Mouse (Mus musculus): ENCODE measurements around the gene Ndc1. TPM values are rescaled to one million over a fixed set of nuclear protein-coding genes. Genes with fewer than 3 reads are reported as not detected.
"Not testable (repeated sequence)": the region's sequence is repeated elsewhere in the genome, so short reads cannot be mapped to it uniquely, and the experiment has no call there.

The Ndc1 gene
- polyA plus RNA-seq, 1 experiment from 2014 or later = 37.5 TPM

DNA sequence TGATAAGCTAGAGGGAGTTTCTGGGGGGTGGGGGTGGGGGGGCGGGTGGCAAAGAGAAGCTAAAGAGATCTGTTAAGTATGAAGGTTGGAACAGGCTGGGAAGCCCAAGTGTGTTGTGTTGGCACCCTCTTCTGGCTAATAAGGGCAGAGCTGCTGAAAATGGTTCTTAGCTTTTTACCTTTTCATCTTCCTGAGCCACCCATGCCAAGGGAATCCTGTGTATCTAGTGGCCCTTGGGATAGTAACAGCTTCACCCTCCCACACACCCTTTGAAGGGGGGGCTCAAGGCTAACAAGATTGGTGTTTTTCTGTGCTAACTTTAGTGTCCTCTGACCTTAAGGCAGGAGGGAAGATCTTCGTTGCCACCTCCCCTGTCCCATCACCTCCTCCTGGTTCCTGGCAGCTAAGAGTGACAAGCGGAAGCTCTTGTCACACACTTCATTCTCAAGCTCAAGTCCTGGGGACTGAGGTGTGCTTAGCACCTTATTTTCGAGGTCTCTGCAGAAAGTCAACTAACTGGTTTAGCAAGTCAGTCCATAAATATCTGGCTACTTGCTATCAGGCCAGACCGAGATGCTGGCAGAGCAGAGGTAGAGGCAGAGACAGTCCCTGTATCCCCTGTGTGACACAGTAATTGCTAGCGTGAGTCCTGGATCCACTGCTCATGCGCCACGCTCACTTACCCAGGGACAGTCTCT, 18.1 kb upstream of the Ndc1 start:
- H3K4me2 ChIP-seq = no peak overlapping the region
- peak; percentile 31; the same call in 1 of the 2 replicates for ATAC-seq (replicated peaks; ENCODE audit: low FRiP score)
- H3K9ac ChIP-seq = no peak overlapping the region
- H3K36me3 ChIP-seq = peaks cover 27% of the 10 kb centered on the region
- no peak overlapping the region for H3K4me3 ChIP-seq (replicated peaks)
- H3K27ac ChIP-seq = no peak overlapping the region
- no peaks in the 10 kb centered on the region for H3K27me3 ChIP-seq
- WGBS = 66% methylated on average over 8 of the region's 8 CpGs
- peaks cover 24% of the 10 kb centered on the region for H3K4me1 ChIP-seq
- no peaks in the 10 kb centered on the region for H3K9me3 ChIP-seq (replicated peaks)

DNA sequence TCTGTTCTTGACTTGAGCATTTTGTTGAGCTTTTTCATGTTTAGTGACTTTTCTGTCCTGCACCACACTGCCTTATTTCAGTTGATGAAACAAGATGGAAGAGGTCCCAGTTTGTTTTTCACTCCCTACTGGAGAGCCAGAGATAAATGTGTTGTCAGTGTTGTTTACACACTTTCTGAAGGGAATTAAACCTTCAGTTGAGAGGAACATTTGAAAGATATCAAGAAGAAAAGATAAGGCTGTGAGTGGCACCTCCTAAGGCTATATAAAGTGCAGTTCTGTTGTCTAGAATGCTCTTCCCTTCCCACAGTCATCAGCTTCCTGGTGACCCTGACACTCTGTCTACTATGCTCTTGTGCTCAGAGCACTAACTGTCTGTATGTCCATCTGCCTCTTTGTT, 16.2 kb upstream of the Ndc1 start:
- H3K9me3 ChIP-seq (replicated peaks) = no peaks in the 10 kb centered on the region
- no peak overlapping the region for H3K4me2 ChIP-seq
- peaks cover 33% of the 10 kb centered on the region for H3K4me1 ChIP-seq
- no peak overlapping the region for H3K9ac ChIP-seq
- peaks cover 16% of the 10 kb centered on the region for H3K36me3 ChIP-seq
- no peak overlapping the region for H3K4me3 ChIP-seq (replicated peaks)
- H3K27me3 ChIP-seq = no peaks in the 10 kb centered on the region
- no peak for ATAC-seq (replicated peaks; ENCODE audit: low FRiP score)
- no peak overlapping the region for H3K27ac ChIP-seq

DNA sequence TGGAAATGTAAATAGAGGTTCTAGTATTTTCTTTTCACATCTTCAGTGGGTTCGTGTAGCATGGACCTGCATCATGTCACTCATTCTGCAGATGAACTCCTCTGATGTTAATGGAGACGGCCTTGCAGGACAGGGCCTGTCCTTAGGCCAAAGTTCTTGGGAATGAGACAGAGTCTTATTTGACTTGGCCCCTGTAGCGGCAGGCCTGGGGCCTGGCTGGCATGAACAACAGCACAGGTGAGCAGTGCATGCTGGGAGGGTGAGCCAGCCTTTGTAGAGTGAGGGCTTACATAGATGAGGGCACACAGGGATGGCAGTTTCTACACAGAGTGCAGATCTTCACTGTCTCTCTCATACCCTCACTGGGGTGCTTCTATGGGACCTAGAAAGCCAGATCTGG, 14.0 kb upstream of the Ndc1 start:
- Histone ChIP-seq H3K4me3 (replicated peaks) (no peak overlapping the region), H3K36me3 (peaks cover 12% of the 10 kb centered on the region; the same call in 1 of the 2 replicates), H3K9ac (no peak overlapping the region), H3K4me1 (peaks cover 31% of the 10 kb centered on the region), H3K27ac (peak overlapping the region; percentile 90), H3K9me3 (replicated peaks) (no peaks in the 10 kb centered on the region), H3K4me2 (no peak overlapping the region), H3K27me3 (no peaks in the 10 kb centered on the region)
- WGBS = 80% methylated on average over 3 of the region's 3 CpGs
- no peak; the same call in 1 of the 2 replicates for ATAC-seq (replicated peaks; ENCODE audit: low FRiP score)

DNA sequence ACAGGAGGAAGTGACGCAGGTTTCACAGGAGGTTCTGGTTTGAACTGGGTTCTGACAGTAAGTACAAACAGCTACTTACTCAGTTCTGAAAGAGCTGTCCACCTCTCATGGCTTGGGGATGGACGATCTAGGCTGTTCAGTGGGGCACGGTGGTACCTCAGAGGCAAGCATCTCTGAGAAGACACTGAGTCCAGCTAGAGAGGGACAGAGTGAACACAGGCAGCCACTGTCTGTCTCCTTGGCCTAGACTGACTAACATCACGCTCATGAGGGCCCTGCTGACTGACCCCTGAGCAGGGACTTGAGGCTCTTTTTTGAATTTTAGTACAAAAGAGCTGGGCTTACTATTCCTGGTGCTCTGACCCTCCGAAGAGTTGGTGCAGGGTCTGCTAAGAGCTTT, 13.5 kb upstream of the Ndc1 start:
- H3K4me2 ChIP-seq = peak overlapping the region; percentile 10; the same call in 1 of the 2 replicates
- H3K9ac ChIP-seq = no peak overlapping the region
- H3K9me3 ChIP-seq (replicated peaks) = no peaks in the 10 kb centered on the region
- H3K36me3 ChIP-seq = peaks cover 12% of the 10 kb centered on the region; the same call in 1 of the 2 replicates
- WGBS = 41% methylated on average over 5 of the region's 5 CpGs
- peak overlapping the region; percentile 90 for H3K27ac ChIP-seq
- ATAC-seq (replicated peaks; ENCODE audit: low FRiP score) = peak; percentile 38
- peaks cover 26% of the 10 kb centered on the region for H3K4me1 ChIP-seq
- H3K27me3 ChIP-seq = no peaks in the 10 kb centered on the region
- no peak overlapping the region for H3K4me3 ChIP-seq (replicated peaks)

DNA sequence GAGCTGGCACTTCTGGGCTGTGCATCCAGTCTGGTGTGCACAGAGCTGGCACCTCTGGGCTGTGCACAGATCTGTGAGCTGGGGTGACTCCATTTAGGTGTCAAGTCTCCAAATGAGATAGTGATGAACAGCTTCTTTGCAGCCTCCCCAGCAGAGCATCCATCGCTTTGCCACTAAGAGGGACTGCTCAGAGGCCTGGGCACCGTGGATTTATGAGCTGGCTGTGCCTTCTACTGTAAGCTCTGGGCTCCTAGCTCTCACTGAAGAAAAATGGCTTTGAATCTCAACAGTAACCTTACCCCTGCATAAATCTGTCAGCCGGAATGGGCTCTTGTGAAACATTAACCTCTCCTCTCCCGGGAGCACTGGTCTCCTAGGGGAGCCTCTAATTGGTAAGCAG, 13.0 kb upstream of the Ndc1 start:
- peak overlapping the region; percentile 90 for H3K27ac ChIP-seq
- 5% methylated on average over 4 of the region's 4 CpGs for WGBS
- H3K36me3 ChIP-seq = peaks cover 12% of the 10 kb centered on the region; the same call in 1 of the 2 replicates
- H3K9me3 ChIP-seq (replicated peaks) = no peaks in the 10 kb centered on the region
- H3K27me3 ChIP-seq = no peaks in the 10 kb centered on the region
- H3K4me2 ChIP-seq = peak overlapping the region; percentile 10; the same call in 1 of the 2 replicates
- H3K4me3 ChIP-seq (replicated peaks) = no peak overlapping the region
- ATAC-seq (replicated peaks; ENCODE audit: low FRiP score) = peak; percentile 91
- peaks cover 22% of the 10 kb centered on the region for H3K4me1 ChIP-seq
- no peak overlapping the region for H3K9ac ChIP-seq

DNA sequence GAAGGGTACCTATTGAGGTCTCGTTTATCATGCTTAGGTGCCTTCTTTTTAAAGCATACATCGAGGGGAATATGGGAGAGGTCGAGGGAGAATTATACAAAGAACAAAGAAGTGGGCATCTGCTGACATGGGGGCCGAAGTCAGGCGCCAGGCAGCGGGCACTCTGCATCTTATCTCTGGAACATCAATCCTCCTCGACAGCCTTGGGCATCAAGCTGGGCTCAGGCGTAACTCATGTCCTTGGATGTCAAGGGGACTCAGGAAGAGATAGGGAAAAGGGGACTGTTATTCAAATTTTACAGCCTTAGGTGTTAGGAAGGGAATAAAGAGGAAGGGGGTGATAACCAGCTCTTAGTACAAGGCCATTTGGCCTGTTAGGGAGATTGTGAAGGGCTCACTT, 10.4 kb upstream of the Ndc1 start:
- peaks cover 31% of the 10 kb centered on the region for H3K4me1 ChIP-seq
- WGBS = 50% methylated on average over 8 of the region's 8 CpGs
- not testable (repeated sequence) for H3K4me3 ChIP-seq (replicated peaks); H3K9me3 ChIP-seq (replicated peaks); H3K36me3 ChIP-seq; H3K4me2 ChIP-seq; H3K27me3 ChIP-seq; H3K9ac ChIP-seq; H3K27ac ChIP-seq; ATAC-seq (replicated peaks; ENCODE audit: low FRiP score)

DNA sequence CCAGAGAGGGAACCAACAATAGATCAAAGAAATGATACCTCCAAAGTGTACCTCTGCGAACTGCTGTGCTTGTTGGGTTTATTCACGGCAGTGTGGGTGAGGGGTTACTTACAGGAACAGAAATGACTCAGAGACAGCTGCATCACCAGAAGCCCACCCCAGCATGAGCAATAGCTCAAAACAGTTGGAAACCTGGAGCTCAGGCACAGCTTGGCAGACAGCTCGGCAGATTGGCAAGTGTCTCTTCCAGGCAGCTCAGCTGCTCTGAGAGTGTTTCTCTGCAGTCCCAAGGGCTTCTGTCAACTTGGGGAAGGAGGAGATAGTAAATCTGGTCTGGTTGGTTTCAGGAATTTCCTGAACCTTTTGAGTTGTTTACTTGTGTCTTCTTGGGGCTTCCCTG, 9.1 kb upstream of the Ndc1 start:
- H3K36me3 ChIP-seq = no peaks in the 10 kb centered on the region
- H3K4me3 ChIP-seq (replicated peaks) = no peak overlapping the region
- H3K27ac ChIP-seq = no peak overlapping the region
- H3K4me1 ChIP-seq = peaks cover 27% of the 10 kb centered on the region
- H3K9me3 ChIP-seq (replicated peaks) = no peaks in the 10 kb centered on the region
- no peak for ATAC-seq (replicated peaks; ENCODE audit: low FRiP score)
- no peaks in the 10 kb centered on the region for H3K27me3 ChIP-seq
- no peak overlapping the region for H3K4me2 ChIP-seq
- 68% methylated on average over 3 of the region's 3 CpGs for WGBS
- H3K9ac ChIP-seq = no peak overlapping the region

DNA sequence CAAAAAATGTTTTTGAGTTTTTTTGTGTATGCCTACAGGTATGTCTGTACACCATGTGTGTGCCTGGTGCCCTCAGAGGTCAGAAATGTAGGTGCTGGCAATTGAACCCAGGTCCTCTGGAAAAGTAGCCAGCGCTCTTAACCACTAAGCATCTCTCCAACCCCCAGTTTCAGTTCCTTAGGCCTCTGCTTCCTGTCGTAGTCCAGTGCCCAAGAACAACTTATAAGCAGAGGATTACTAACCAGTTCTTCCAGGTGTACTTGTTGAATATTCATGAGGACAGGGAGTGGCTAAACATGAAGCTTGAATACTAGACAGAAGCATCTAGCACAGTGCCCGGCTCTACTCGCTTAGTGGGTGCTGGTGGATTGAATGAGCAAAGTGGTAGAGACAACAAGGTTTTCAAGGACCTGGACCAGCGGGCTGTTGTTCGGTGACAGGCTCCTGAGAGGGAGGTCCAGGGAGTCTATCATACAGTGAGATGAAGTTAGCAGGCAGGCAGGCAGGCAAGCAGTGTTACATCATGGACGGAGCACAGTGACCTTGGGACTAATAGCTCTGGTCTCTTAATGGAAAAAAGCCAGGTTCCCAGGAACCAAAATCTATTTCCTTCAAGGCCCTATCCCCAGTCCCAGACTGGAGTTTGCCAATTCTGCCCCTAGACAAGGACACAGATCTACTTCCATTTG, 7.0 kb upstream of the Ndc1 start:
- 74% methylated on average over 7 of the region's 7 CpGs for WGBS
- H3K9me3 ChIP-seq (replicated peaks) = no peaks in the 10 kb centered on the region
- H3K27ac ChIP-seq = peak overlapping the region; percentile 59
- no peak overlapping the region for H3K4me3 ChIP-seq (replicated peaks)
- no peaks in the 10 kb centered on the region for H3K27me3 ChIP-seq
- peaks cover 12% of the 10 kb centered on the region; the same call in 1 of the 2 replicates for H3K4me1 ChIP-seq
- ATAC-seq (replicated peaks; ENCODE audit: low FRiP score) = peak; percentile 67
- no peak overlapping the region for H3K9ac ChIP-seq
- no peaks in the 10 kb centered on the region for H3K36me3 ChIP-seq
- no peak overlapping the region for H3K4me2 ChIP-seq

DNA sequence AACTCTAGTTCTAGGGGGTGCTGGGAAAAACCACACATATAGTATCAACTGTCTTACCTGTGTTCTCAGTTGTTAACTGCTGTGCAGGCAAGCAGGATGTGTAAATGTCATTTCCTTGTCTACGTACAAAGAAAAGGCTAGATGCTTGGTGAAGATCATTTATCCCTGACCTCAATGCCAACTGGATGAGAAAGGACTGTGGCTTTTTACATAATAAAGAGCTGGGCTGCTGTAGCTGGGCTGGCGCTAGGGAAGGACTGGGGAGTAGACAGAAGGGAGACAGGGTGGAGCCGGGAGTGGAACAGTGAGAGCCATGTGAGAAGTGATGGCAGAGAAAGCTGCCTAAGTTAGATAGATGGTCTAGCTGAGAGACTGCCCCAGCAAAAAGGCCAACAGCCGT, 4.8 kb upstream of the Ndc1 start:
- no peak overlapping the region for H3K4me2 ChIP-seq
- no peak overlapping the region for H3K27ac ChIP-seq
- 69% methylated on average over 4 of the region's 4 CpGs for WGBS
- H3K9me3 ChIP-seq (replicated peaks) = no peaks in the 10 kb centered on the region
- no peaks in the 10 kb centered on the region for H3K36me3 ChIP-seq
- no peak overlapping the region for H3K4me3 ChIP-seq (replicated peaks)
- peaks cover 12% of the 10 kb centered on the region; the same call in 1 of the 2 replicates for H3K4me1 ChIP-seq
- ATAC-seq (replicated peaks; ENCODE audit: low FRiP score) = no peak
- no peak overlapping the region for H3K9ac ChIP-seq
- no peaks in the 10 kb centered on the region for H3K27me3 ChIP-seq

DNA sequence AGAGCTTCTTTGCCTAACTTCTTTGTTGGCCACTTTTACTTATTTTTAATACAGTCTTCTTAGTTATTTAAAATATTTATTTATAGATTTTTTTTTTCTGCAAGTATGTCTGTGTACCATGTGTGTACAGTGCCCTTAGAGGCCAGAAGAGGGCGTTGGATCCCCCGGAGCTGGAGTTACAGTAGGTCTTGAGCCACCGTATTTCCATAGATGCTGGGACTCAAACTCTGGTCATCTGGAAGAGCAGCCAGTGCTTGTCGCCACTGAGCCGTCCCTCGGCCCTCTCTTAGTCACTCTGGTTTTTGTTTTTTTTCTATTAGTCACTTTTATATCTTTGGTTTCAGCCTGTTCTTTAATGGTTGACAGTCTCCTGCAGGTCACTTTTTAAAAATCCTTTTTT, 4.0 kb upstream of the Ndc1 start:
- ATAC-seq (replicated peaks; ENCODE audit: low FRiP score) = no peak
- WGBS = 62% methylated on average over 6 of the region's 6 CpGs
- Histone ChIP-seq H3K27ac (no peak overlapping the region), H3K36me3 (no peaks in the 10 kb centered on the region), H3K9ac (no peak overlapping the region), H3K4me2 (no peak overlapping the region), H3K9me3 (replicated peaks) (no peaks in the 10 kb centered on the region), H3K4me1 (peaks cover 14% of the 10 kb centered on the region; the same call in 1 of the 2 replicates), H3K27me3 (no peaks in the 10 kb centered on the region), H3K4me3 (replicated peaks) (no peak overlapping the region)

DNA sequence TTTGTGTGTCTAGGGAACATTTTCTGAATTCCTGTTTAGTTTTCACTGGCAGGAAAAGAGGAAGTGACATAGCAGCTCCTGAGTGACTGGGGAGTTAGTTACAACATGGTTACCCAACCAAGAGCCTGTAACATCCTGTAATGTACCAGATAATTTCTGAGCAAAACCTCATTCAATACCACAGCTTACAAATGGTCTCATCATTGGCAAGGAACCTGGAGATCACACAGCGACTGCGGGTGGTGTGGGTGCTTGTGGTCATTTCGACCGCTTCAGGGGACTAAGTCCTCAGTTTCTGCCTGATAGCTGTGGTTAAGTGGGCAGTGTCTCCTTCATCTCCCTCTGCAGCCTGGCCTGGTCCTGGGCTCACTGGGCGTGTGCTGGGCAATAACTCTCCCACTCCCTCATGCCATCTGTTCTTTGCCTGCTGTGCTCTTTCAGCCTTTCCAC, 3.4 kb upstream of the Ndc1 start:
- 84% methylated on average over 5 of the region's 5 CpGs for WGBS
- Histone ChIP-seq H3K4me2 (no peak overlapping the region), H3K4me1 (peaks cover 21% of the 10 kb centered on the region; the same call in 1 of the 2 replicates), H3K27me3 (no peaks in the 10 kb centered on the region), H3K36me3 (no peaks in the 10 kb centered on the region), H3K27ac (0 out of 2 replicates have a peak overlapping the region, but pooled peaks have one; percentile 18), H3K9ac (no peak overlapping the region), H3K9me3 (replicated peaks) (no peaks in the 10 kb centered on the region), H3K4me3 (replicated peaks) (no peak overlapping the region)
- no peak for ATAC-seq (replicated peaks; ENCODE audit: low FRiP score)

DNA sequence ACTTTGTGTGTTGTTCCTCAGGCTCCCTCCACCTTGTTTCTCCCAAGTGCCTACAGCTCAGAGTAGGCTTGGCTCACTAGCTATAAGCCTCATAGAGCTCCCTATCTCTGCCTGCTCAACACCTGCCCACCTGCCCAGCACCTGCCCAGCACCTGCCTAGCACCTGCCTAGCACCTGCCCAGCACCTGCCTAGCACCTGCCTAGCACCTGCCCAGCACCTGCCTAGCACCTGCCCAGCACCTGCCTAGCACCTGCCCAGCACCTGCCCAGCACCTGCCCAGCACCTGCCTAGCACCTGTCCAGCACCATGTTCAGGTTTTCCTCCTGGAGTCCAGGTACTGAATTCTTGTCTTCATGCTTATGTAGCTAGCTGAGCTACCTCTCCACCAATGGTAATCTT, 1.2 kb upstream of the Ndc1 start:
- peaks cover 17% of the 10 kb centered on the region for H3K36me3 ChIP-seq
- not testable (repeated sequence) for H3K9me3 ChIP-seq (replicated peaks); ATAC-seq (replicated peaks; ENCODE audit: low FRiP score); H3K27me3 ChIP-seq; H3K27ac ChIP-seq; H3K4me2 ChIP-seq; H3K4me3 ChIP-seq (replicated peaks); H3K9ac ChIP-seq
- peaks cover 16% of the 10 kb centered on the region; the same call in 1 of the 2 replicates for H3K4me1 ChIP-seq

All from kidney, embryonic 15.5 days (tissue).